ENCODE assay signal across 8 mouse cellular contexts in the genomic region with DNA sequence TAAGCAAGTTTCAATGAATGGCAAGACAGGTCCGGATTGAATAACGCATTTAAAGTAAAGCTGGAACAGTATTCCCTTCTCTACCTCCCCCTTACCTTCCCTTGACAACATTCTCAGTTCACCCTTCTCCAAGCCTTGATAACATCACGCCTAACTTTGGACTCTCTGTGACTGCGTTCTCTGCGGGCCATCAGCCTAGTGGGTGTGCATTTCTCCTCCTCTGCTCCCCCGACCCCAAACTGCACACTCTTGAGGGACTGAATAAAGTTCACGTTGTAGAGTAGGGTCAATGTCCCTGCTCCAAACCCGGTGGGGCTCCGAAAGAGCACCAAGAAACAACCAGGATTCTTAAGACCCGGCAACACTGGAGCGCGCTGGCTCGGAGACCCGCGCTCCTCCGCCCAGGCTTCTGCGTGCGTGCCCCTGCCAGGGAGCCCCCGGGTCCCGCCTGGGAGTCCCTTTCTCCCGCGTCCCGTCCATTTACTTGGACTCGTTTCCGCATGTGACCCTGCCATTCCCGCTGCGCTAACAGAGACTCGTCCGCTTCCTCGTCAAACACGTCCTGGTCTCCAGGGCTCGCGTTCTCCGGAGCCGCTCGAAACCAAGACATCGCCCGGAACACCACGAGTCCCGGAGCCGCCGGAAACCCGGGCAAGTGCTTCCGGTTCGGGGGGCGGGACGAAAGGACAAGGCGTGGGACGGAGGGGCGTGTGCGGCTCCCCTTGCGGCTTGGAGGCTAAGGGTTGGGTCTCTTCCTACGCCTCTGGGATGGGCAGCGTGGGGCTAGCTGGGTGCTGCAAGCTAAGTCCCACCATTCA. TPM values are rescaled to one million over a fixed set of nuclear protein-coding genes. Genes with fewer than 3 reads are reported as not detected.
DNase-seq lines count a peak whose midpoint lies in the region; ATAC-seq and TF ChIP-seq lines count a peak whose summit lies in the region.

TSS of gene Yae1d1 (minus strand) at position 653 of the 818 bp plus-strand sequence.

- H3K9ac ChIP-seq in heart, embryonic 12.5 days, result peak within 1 kb of the TSS; percentile 78
- peak within 1 kb of the TSS; percentile 84 for H3K9ac ChIP-seq in kidney, postnatal 0 days (ENCODE audit: low read depth, low read length)
- H3K9ac ChIP-seq in liver, embryonic 11.5 days (ENCODE audit: low read depth, low read length), result peak within 1 kb of the TSS; percentile 93
- H3K9ac ChIP-seq in stomach, embryonic 14.5 days (replicated peaks; ENCODE audit: low read depth, low read length), result peak within 1 kb of the TSS; percentile 79

- H3K9me3 ChIP-seq in heart, embryonic 12.5 days (replicated peaks), result no peaks in the 10 kb centered on the region
- H3K9me3 ChIP-seq in kidney, postnatal 0 days (replicated peaks; ENCODE audit: low read length), result no peaks in the 10 kb centered on the region
- no peaks in the 10 kb centered on the region for H3K9me3 ChIP-seq in liver, embryonic 11.5 days (ENCODE audit: control insufficient read depth, low read length)
- H3K9me3 ChIP-seq in stomach, embryonic 14.5 days (ENCODE audit: control insufficient read depth, low read depth, low read length), result no peaks in the 10 kb centered on the region

- peaks cover 4% of the 10 kb centered on the region; the same call in 1 of the 2 replicates for H3K36me3 ChIP-seq in heart, embryonic 12.5 days
- H3K36me3 ChIP-seq in kidney, postnatal 0 days (ENCODE audit: insufficient read depth, low read length), result no peaks in the 10 kb centered on the region
- no peaks in the 10 kb centered on the region for H3K36me3 ChIP-seq in liver, embryonic 11.5 days (ENCODE audit: control insufficient read depth, insufficient read depth, low read length)
- no peaks in the 10 kb centered on the region for H3K36me3 ChIP-seq in stomach, embryonic 14.5 days (ENCODE audit: control insufficient read depth, insufficient read depth, low read length)

- H3K27ac ChIP-seq in heart, embryonic 12.5 days (ENCODE audit: poor library complexity, severe bottlenecking), result peak within 1 kb of the TSS; percentile 91
- peak within 1 kb of the TSS; percentile 92 for H3K27ac ChIP-seq in kidney, postnatal 0 days
- H3K27ac ChIP-seq in liver, embryonic 11.5 days (ENCODE audit: low read depth, low read length), result peak within 1 kb of the TSS; percentile 58
- peak within 1 kb of the TSS; percentile 77 for H3K27ac ChIP-seq in stomach, embryonic 14.5 days (ENCODE audit: low read length)

- 0 out of 2 replicates have a peak, but pooled peaks cover 2% of the 10 kb centered on the region for H3K4me1 ChIP-seq in heart, embryonic 12.5 days (replicated peaks)
- 0 out of 2 replicates have a peak, but pooled peaks cover 2% of the 10 kb centered on the region for H3K4me1 ChIP-seq in kidney, postnatal 0 days (replicated peaks; ENCODE audit: insufficient read depth, low read length)
- peaks cover 4% of the 10 kb centered on the region for H3K4me1 ChIP-seq in liver, embryonic 11.5 days (replicated peaks; ENCODE audit: control insufficient read depth, insufficient read depth, low read length)
- H3K4me1 ChIP-seq in stomach, embryonic 14.5 days (ENCODE audit: control insufficient read depth, insufficient read depth, low read length), result no peaks in the 10 kb centered on the region; the same call in 1 of the 2 replicates

- peak within 1 kb of the TSS; percentile 73 for H3K4me3 ChIP-seq in heart, embryonic 12.5 days
- H3K4me3 ChIP-seq in kidney, postnatal 0 days (replicated peaks; ENCODE audit: low read depth, low read length), result peak within 1 kb of the TSS; percentile 74
- peak within 1 kb of the TSS; percentile 85 for H3K4me3 ChIP-seq in liver, embryonic 11.5 days (ENCODE audit: low read depth, low read length)
- peak within 1 kb of the TSS; percentile 66 for H3K4me3 ChIP-seq in stomach, embryonic 14.5 days (ENCODE audit: low read depth, low read length)

- H3K27me3 ChIP-seq in heart, embryonic 12.5 days (replicated peaks), result no peaks in the 10 kb centered on the region
- no peaks in the 10 kb centered on the region for H3K27me3 ChIP-seq in kidney, postnatal 0 days (ENCODE audit: insufficient read depth, low read length)
- H3K27me3 ChIP-seq in liver, embryonic 11.5 days (replicated peaks; ENCODE audit: control insufficient read depth, insufficient read depth, low read length), result no peaks in the 10 kb centered on the region
- no peaks in the 10 kb centered on the region for H3K27me3 ChIP-seq in stomach, embryonic 14.5 days (ENCODE audit: control insufficient read depth, insufficient read depth, low read length)

- under 1% methylated on average over 54 of the region's 54 CpGs for WGBS in heart, embryonic 12.5 days
- WGBS in kidney, postnatal 0 days, result under 1% methylated on average over 54 of the region's 54 CpGs
- WGBS in liver, embryonic 11.5 days, result under 1% methylated on average over 54 of the region's 54 CpGs
- under 1% methylated on average over 54 of the region's 54 CpGs for WGBS in stomach, embryonic 14.5 days

- peak within 1 kb of the TSS; percentile 70 for H3K4me2 ChIP-seq in heart, embryonic 12.5 days
- peak within 1 kb of the TSS; percentile 68 for H3K4me2 ChIP-seq in kidney, postnatal 0 days (ENCODE audit: low read length)
- peak within 1 kb of the TSS; percentile 68 for H3K4me2 ChIP-seq in liver, embryonic 11.5 days
- peak within 1 kb of the TSS; percentile 64 for H3K4me2 ChIP-seq in stomach, embryonic 14.5 days (replicated peaks; ENCODE audit: low read depth, low read length)

- peak; percentile 89 for DNase-seq in CD4-positive helper T cell, adult 2 months (ENCODE audit: low read depth, low spot score)
- DNase-seq in brain, embryonic 18.5 days (ENCODE audit: low read depth, low spot score), result peak; percentile 76
- peak; percentile 94 for DNase-seq in kidney, postnatal 0 days (ENCODE audit: low spot score)
- DNase-seq in liver, embryonic 11.5 days (ENCODE audit: low spot score), result peak; percentile 93
- DNase-seq in naive thymus-derived CD4-positive, alpha-beta T cell, adult 2 months (ENCODE audit: low read depth), result peak; percentile 91

- TF ChIP-seq CTCF in kidney, postnatal 0 days (IDR thresholded peaks at IDR 0.05; ENCODE audit: low read depth), result peak; percentile 62

- ATAC-seq in erythroid progenitor cell, adult 5-6 weeks (replicated peaks; ENCODE audit: low FRiP score, poor library complexity, severe bottlenecking), result peak; percentile 94
- ATAC-seq in heart, embryonic 12.5 days (ENCODE audit: insufficient number of reproducible peaks, low FRiP score), result peak; percentile 95
- peak; percentile 99 for ATAC-seq in kidney, postnatal 0 days (replicated peaks; ENCODE audit: low FRiP score, low read depth)
- peak; percentile 96 for ATAC-seq in liver, embryonic 11.5 days (replicated peaks; ENCODE audit: low FRiP score)
- peak; percentile 98 for ATAC-seq in stomach, embryonic 14.5 days (ENCODE audit: insufficient number of reproducible peaks, insufficient read depth, low FRiP score, low read depth)

RNA-seq across cellular contexts. Expression of gene Yae1d1, which starts in this region (rescaled TPM):
- total RNA-seq in erythroid progenitor cell, adult 5-6 weeks (2015; ENCODE audit: low replicate concordance), result 1.4 TPM in 1 of 2 replicates, not detected in the other
- 1.3 and 4.2 TPM in 2 replicates for total RNA-seq in erythroid progenitor cell, adult 5-6 weeks (2017; ENCODE audit: low replicate concordance)
- polyA plus RNA-seq in heart, embryonic 12.5 days (2016; fragmentation: Nextera tagmentation; extraction: Ambion mirVana), result 73.4 and 78.9 TPM in 2 replicates
- polyA plus RNA-seq in kidney, postnatal 0 days (2015; fragmentation: Nextera tagmentation; extraction: Ambion mirVana), result 71.1 and 71.4 TPM in 2 replicates
- 57.8 and 59.3 TPM in 2 replicates for polyA plus RNA-seq in liver, embryonic 11.5 days (2014; fragmentation: Nextera tagmentation; extraction: Ambion mirVana)
- 68.9 and 69.6 TPM in 2 replicates for polyA plus RNA-seq in stomach, embryonic 14.5 days (2014; fragmentation: Nextera tagmentation; extraction: Ambion mirVana)

Comparison
In these comparisons a context has a peak if more than half of its experiments do, and no peak if none do; other contexts are left out.
1. Peak in every context shown above with its lines: DNase-seq, ATAC-seq, H3K4me3 ChIP-seq and H3K27ac ChIP-seq.